In genomic region chr12:34907506-34907850, GRCm38 (mm10) we compare ENCODE assay signal across 8 mouse cellular contexts. TPM values are rescaled to one million over a fixed set of nuclear protein-coding genes. Genes with fewer than 3 reads are reported as not detected.
DNase-seq lines count a peak whose midpoint lies in the region; ATAC-seq and TF ChIP-seq lines count a peak whose summit lies in the region.

No protein-coding gene starts in this region.

- H3K9ac ChIP-seq in heart, embryonic 11.5 days (ENCODE audit: low read depth, low read length): peak overlapping the region; percentile 54
- H3K9ac ChIP-seq in midbrain, embryonic 12.5 days (replicated peaks): peak overlapping the region; percentile 64

- TF ChIP-seq CTCF in embryonic fibroblast, embryonic 13.5 days (IDR thresholded peaks at IDR 0.05; ENCODE audit: borderline replicate concordance, insufficient read depth, low read length): no peak

- no peaks in the 10 kb centered on the region for H3K36me3 ChIP-seq in heart, embryonic 11.5 days (ENCODE audit: control insufficient read depth, insufficient read depth, low read length)
- no peaks in the 10 kb centered on the region for H3K36me3 ChIP-seq in midbrain, embryonic 12.5 days

- no peaks in the 10 kb centered on the region for H3K9me3 ChIP-seq in heart, embryonic 11.5 days (replicated peaks; ENCODE audit: control insufficient read depth, low read length)
- H3K9me3 ChIP-seq in midbrain, embryonic 12.5 days: no peaks in the 10 kb centered on the region

- peak overlapping the region; percentile 88 for H3K4me2 ChIP-seq in heart, embryonic 11.5 days
- H3K4me2 ChIP-seq in midbrain, embryonic 12.5 days (replicated peaks): peak overlapping the region; percentile 92

- TF ChIP-seq POLR2A in embryonic fibroblast, embryonic 13.5 days (IDR thresholded peaks at IDR 0.05; ENCODE audit: low read depth, low read length): no peak

- no peak for DNase-seq in heart, adult 9 months (ENCODE audit: low spot score in 2 of 2)
- peak; percentile 48 for DNase-seq in R1 (ENCODE audit: low read depth, low spot score)
- DNase-seq in left cerebral cortex, adult 11 months (ENCODE audit: low spot score): peak; percentile 27
- no peak for DNase-seq in urinary bladder, adult 18-20 months (ENCODE audit: low spot score in 2 of 2)
- DNase-seq in gastrocnemius, postnatal 4 days (ENCODE audit: low spot score in 2 of 2): no peak

- ATAC-seq in heart, embryonic 11.5 days (replicated peaks; ENCODE audit: insufficient number of reproducible peaks, low FRiP score, low TSS enrichment): no peak
- ATAC-seq in midbrain, embryonic 12.5 days (ENCODE audit: low FRiP score, low read depth): peak; percentile 66

- peak overlapping the region; percentile 71 for H3K4me3 ChIP-seq in heart, embryonic 11.5 days (ENCODE audit: low read depth, low read length)
- H3K4me3 ChIP-seq in embryonic fibroblast, embryonic 13.5 days (ENCODE audit: insufficient read depth, low read length): peak overlapping the region; percentile 51
- peak overlapping the region; percentile 76 for H3K4me3 ChIP-seq in midbrain, embryonic 12.5 days

- H3K27me3 ChIP-seq in heart, embryonic 11.5 days (ENCODE audit: control insufficient read depth, insufficient read depth, low read length): peaks cover 9% of the 10 kb centered on the region
- H3K27me3 ChIP-seq in midbrain, embryonic 12.5 days: peaks cover 21% of the 10 kb centered on the region

- 4% methylated on average over 10 of the region's 10 CpGs for WGBS in heart, embryonic 11.5 days (ENCODE audit: insufficient replicate concordance)
- 3% methylated on average over 10 of the region's 10 CpGs for WGBS in midbrain, embryonic 12.5 days

- H3K4me1 ChIP-seq in heart, embryonic 11.5 days (ENCODE audit: control insufficient read depth, insufficient read depth, low read length): no peaks in the 10 kb centered on the region
- H3K4me1 ChIP-seq in embryonic fibroblast, embryonic 13.5 days (ENCODE audit: control insufficient read depth, insufficient read depth, low read length): no peaks in the 10 kb centered on the region
- peaks cover 5% of the 10 kb centered on the region; the same call in 1 of the 2 replicates for H3K4me1 ChIP-seq in midbrain, embryonic 12.5 days

- H3K27ac ChIP-seq in heart, embryonic 11.5 days (ENCODE audit: low read depth, low read length): no peak overlapping the region
- no peak overlapping the region for H3K27ac ChIP-seq in embryonic fibroblast, embryonic 13.5 days (ENCODE audit: insufficient read depth, low read length)
- H3K27ac ChIP-seq in midbrain, embryonic 12.5 days (replicated peaks): 0 out of 2 replicates have a peak overlapping the region, but pooled peaks have one; percentile 6

RNA-seq across cellular contexts. Expression of gene Hdac9, which starts 9.4 kb away (rescaled TPM):
- 28.8 and 29.3 TPM in 2 replicates for polyA plus RNA-seq in heart, embryonic 11.5 days (2014; fragmentation: Nextera tagmentation; extraction: Ambion mirVana)
- polyA plus RNA-seq in embryonic fibroblast, embryonic 13.5 days (2011; ENCODE audit: insufficient read length, low read depth, missing spikeins): 3.7 and 6.0 TPM in 2 replicates
- polyA plus RNA-seq in midbrain, embryonic 12.5 days (2016; fragmentation: Nextera tagmentation; extraction: Ambion mirVana): 13.1 and 14.4 TPM in 2 replicates
- 10 to 100 TPM; 18.7 to 22.5 TPM for total RNA-seq in gastrocnemius, postnatal 4 days (2021)

Comparison
In these comparisons a context has a peak if more than half of its experiments do, and no peak if none do; other contexts are left out.
1. DNase-seq: peak in R1 (single experiment) and left cerebral cortex, adult 11 months (single experiment); none in heart, adult 9 months (0 of 2), urinary bladder, adult 18-20 months (0 of 2) and gastrocnemius, postnatal 4 days (0 of 2).
2. Peak in every context shown above with its lines, with median percentiles within 50 percentile points of each other: H3K4me3 ChIP-seq.